Mouse (Mus musculus) heart, postnatal 0 days (tissue): ENCODE measurements at regions not wholly inside any gene's neighbourhood (a gene's known extent, or its start where the extent isn't known, plus 50 kb on each side); places are given as distances from the start of the nearest gene placed in this dataset.

Source experiments
- CTCF ChIP-seq: IDR thresholded peaks from 2 replicates; pipeline ENCODE4 v1.5.1; 2016; ENCODE audit warnings: antibody characterized with exemption, control low read depth, low read depth
- EP300 ChIP-seq: IDR thresholded peaks from 2 replicates; pipeline ENCODE4 v1.6.1; 2016; ENCODE audit warnings: antibody characterized with exemption, low read depth

DNA sequence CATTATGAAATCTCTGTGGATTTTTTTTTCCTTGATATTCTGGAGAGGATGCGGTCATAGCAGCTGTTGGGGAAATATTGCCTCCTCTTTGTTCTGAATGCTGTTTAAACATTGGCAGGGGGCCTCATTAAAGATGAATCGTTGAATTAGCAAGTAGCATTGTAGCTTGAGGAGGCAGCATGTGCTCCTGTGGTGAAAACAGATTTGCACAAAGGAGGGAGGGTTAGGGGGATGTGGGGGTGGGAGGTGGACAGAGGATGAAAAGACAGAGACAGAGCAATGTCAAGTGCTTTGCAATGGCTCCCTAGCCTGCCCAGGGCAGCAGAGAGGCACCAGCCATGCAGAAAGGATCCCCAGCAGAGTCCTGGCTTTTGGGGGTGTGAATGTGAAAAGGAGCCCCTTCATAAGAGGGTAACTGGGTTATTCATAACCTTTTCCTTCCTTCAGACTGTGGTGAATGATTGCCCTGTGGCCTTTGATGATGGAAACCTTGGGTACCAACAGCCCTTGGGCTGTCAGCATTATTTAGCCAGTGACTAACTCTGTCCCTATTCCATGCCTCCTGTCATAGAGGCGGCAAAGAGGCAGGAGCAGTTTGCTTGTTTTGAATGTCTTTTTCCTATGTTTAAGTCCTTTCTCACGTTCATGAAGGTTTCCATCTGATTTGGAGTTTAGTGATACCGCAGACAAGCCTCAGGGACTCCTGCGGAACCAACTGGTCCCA is 1541.6 kb upstream of the Gulo start:
- TF ChIP-seq CTCF (no peak), EP300 (no peak)
